Mouse (Mus musculus) lung, adult 2 months (tissue): ENCODE data around the gene Dnajb1.

Experiments used
- CTCF ChIP-seq: fragments of 200-500 bp; IDR thresholded peaks from 2 replicates; pipeline ENCODE4 v1.5.1; 2011; ENCODE audit warnings: mild to moderate bottlenecking, low read length, control low read depth; ENCODE audit not compliant: insufficient read depth
- POLR2A ChIP-seq: fragments of 200-500 bp; IDR thresholded peaks from 2 replicates; pipeline ENCODE4 v1.6.1; 2011; ENCODE audit warnings: low read depth, mild to moderate bottlenecking, control low read depth, low read length, borderline replicate concordance; ENCODE audit errors: extremely low read depth

DNA sequence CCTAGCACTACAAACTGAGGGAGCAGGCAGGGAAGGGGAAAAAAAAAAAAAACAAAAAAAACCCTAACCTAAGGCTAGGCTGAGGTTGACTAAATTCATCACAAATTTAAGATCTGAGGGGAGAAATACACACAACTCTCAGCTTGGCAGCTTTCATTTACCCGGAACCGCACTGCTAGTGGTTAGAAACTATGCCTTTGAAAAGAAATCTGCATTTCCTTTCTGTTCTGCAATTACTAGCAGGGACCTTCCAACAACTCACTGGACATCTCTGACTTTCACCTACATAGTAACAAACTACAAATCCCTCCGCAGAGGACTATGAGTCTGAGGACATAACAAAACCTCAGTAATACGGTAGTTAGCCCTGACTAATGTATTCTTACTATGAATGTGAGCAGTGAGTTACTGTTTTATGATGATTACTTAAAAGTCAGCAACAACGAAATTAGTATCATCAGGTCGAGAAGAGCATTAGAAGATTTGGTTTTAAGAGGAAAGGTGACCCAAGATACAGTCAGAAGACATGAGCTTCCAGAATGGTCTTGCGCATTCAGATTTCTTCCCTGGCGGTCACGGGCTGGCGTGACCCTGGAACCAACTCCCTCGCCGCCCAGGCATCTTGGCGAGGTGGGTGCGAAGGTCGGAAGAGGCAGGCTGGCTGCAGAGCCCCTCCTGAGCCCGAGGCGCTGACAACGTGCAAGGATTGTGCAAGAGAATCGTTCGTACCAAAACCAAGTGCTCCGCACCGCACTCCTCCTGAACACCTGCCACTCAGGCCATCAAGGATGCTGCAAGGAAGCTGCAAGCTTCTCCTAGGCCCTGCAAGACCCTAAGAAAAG, 14.4 kb upstream of the Dnajb1 start:
- TF ChIP-seq POLR2A (no peak), CTCF (no peak)
